Mouse (Mus musculus): Measurements from ENCODE around the gene Lix1.

Lix1 gene

GRCm38 (mm10) chr17:17412176-17412575 is 9.7 kb downstream of the Lix1 start:
- no peak for DNase-seq (ENCODE audit: low read depth, low spot score)

- DNase-seq (ENCODE audit: low read depth, low spot score): no peak
Measured at GRCm38 (mm10) chr17:17414206-17414605, 11.7 kb downstream of the Lix1 start.

GRCm38 (mm10) chr17:17424609-17425307 is 22.3 kb downstream of the Lix1 start:
- no peak for DNase-seq (ENCODE audit: low read depth, low spot score)

GRCm38 (mm10) chr17:17425308-17425813 is 22.9 kb downstream of the Lix1 start:
- no peak for DNase-seq (ENCODE audit: low read depth, low spot score)

GRCm38 (mm10) chr17:17425906-17426305 is 23.4 kb downstream of the Lix1 start:
- no peak for DNase-seq (ENCODE audit: low read depth, low spot score)

- DNase-seq (ENCODE audit: low read depth, low spot score): no peak
Measured at GRCm38 (mm10) chr17:17428888-17429287, 26.4 kb downstream of the Lix1 start.

- no peak for DNase-seq (ENCODE audit: low read depth, low spot score)
Measured at GRCm38 (mm10) chr17:17433679-17434078, 31.2 kb downstream of the Lix1 start.

GRCm38 (mm10) chr17:17438576-17439191 is 36.2 kb downstream of the Lix1 start:
- no peak for DNase-seq (ENCODE audit: low read depth, low spot score)

- DNase-seq (ENCODE audit: low read depth, low spot score): no peak
Measured at GRCm38 (mm10) chr17:17441876-17442498, 39.5 kb downstream of the Lix1 start.

GRCm38 (mm10) chr17:17444297-17444886 is 41.9 kb downstream of the Lix1 start:
- no peak for DNase-seq (ENCODE audit: low read depth, low spot score)

GRCm38 (mm10) chr17:17446683-17447082 is 44.2 kb downstream of the Lix1 start:
- DNase-seq (ENCODE audit: low read depth, low spot score): no peak

- no peak for DNase-seq (ENCODE audit: low read depth, low spot score)
Measured at GRCm38 (mm10) chr17:17447821-17448220, 45.3 kb downstream of the Lix1 start.

GRCm38 (mm10) chr17:17448737-17449440 is 46.4 kb downstream of the Lix1 start:
- no peak for DNase-seq (ENCODE audit: low read depth, low spot score)

- DNase-seq (ENCODE audit: low read depth, low spot score): no peak
Measured at GRCm38 (mm10) chr17:17449441-17449770, 46.9 kb downstream of the Lix1 start.

GRCm38 (mm10) chr17:17451102-17451501 is 48.6 kb downstream of the Lix1 start:
- DNase-seq (ENCODE audit: low read depth, low spot score): no peak

GRCm38 (mm10) chr17:17452617-17453016 is 50.1 kb downstream of the Lix1 start:
- no peak for DNase-seq (ENCODE audit: low read depth, low spot score)

GRCm38 (mm10) chr17:17454573-17454972 is 52.1 kb downstream of the Lix1 start:
- DNase-seq (ENCODE audit: low read depth, low spot score): no peak

- DNase-seq (ENCODE audit: low read depth, low spot score): no peak
Measured at GRCm38 (mm10) chr17:17485789-17486188, 83.3 kb downstream of the Lix1 start.

GRCm38 (mm10) chr17:17490820-17491621 is 88.5 kb downstream of the Lix1 start:
- DNase-seq (ENCODE audit: low read depth, low spot score): no peak

- DNase-seq (ENCODE audit: low read depth, low spot score): no peak
Measured at GRCm38 (mm10) chr17:17491622-17492001, 89.1 kb downstream of the Lix1 start.

GRCm38 (mm10) chr17:17492116-17492515 is 89.6 kb downstream of the Lix1 start:
- no peak for DNase-seq (ENCODE audit: low read depth, low spot score)
